Mouse (Mus musculus) lung, adult 2 months (tissue): ENCODE data around the gene Lenep. TPM values are rescaled to one million over a fixed set of nuclear protein-coding genes. Genes with fewer than 3 reads are reported as not detected.

Experiments used
- DNase-seq: peaks from one replicate; pipeline ENCODE4 v3.0.0; 2022
- H3K4me1 ChIP-seq: fragments of 200-500 bp; 2 replicates; pipeline ENCODE4 v1.6.1; 2011; ENCODE audit warnings: low read length; ENCODE audit not compliant: control insufficient read depth, insufficient read depth
- H3K4me3 ChIP-seq: fragments of 200-500 bp; replicated peaks from 2 replicates; pipeline ENCODE3; 2011; ENCODE audit warnings: low read depth, mild to moderate bottlenecking, control low read depth, low read length; ENCODE audit errors: extremely low read depth
- CTCF ChIP-seq: fragments of 200-500 bp; IDR thresholded peaks from 2 replicates; pipeline ENCODE4 v1.5.1; 2011; ENCODE audit warnings: mild to moderate bottlenecking, low read length, control low read depth; ENCODE audit not compliant: insufficient read depth
- POLR2A ChIP-seq: fragments of 200-500 bp; IDR thresholded peaks from 2 replicates; pipeline ENCODE4 v1.6.1; 2011; ENCODE audit warnings: low read depth, mild to moderate bottlenecking, control low read depth, low read length, borderline replicate concordance; ENCODE audit errors: extremely low read depth
- WGBS: fragments of 180-500 bp; shearing (Covaris S2); methylation state at CpG from one replicate; pipeline ENCODE4 v1.1.7; 2018; 5-methylcytosine and 5-hydroxymethylcytosine counted together
- polyA plus RNA-seq: library from polyadenylated mRNA; depleted of rRNA; stranded (reverse); fragments of >200 nt; gene quantifications from 2 replicates; pipeline ENCODE4 v1.2.3, GENCODE M21; 2012

The Lenep gene
- polyA plus RNA-seq, 1 experiment, result 0.45 TPM

DNA sequence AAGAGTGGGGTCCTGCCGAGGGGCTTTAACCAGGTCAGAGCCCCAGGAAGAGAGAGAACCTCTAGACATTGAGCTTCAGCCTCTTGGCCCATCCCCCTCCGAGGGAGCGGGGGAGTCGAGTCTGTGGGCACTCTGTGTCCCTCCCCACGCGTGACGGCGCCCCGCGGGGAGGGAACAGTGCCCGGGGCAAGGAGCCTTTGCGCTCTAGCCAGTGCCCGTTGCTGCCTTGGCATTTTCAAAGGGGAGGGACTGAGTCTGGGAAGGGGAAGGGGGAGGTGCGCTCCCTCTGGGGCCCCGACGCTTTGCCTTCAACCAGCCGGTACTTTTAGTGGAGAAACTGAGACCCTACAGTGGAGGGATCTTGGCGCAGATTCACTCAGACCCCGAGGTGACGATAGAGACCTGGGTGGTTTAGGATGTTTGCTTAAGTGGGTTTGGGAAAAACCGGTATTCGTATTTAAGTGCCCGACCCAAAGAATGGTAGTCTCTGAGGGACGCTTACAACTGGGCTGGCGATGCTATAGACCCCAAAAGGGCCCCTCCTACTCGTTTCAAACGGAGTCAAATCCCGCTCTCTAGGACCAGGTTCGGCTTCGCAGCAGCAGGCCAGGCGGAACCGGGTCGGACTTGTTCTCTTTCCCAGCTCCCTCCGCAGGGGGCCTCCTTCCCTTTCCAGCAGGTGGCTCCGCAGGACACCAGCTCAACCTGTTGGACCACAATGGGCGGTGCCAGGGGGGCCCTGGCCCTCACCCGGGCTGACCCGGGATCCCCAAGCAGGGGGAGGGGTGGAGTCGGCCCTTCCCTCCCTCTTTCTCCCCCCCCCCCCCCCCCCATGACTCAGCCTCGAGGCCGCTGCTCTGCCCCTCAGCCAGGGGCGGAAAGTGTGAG lies 8.3 kb downstream of the Lenep start, which contains the start of gene Zbtb7b:
Gene Zbtb7b (minus strand): TSS at position 771 of the 888 bp plus-strand sequence.
- peak; percentile 87 for DNase-seq
- WGBS, result under 1% methylated on average over 42 of the region's 42 CpGs
- Histone ChIP-seq H3K4me3 (peak within 1 kb of the TSS; percentile 82), H3K4me1 (peaks cover 23% of the 10 kb centered on the region)
- TF ChIP-seq POLR2A, result peak; percentile 50; the same call in 1 of the 2 replicates
- no peak for TF ChIP-seq CTCF

DNA sequence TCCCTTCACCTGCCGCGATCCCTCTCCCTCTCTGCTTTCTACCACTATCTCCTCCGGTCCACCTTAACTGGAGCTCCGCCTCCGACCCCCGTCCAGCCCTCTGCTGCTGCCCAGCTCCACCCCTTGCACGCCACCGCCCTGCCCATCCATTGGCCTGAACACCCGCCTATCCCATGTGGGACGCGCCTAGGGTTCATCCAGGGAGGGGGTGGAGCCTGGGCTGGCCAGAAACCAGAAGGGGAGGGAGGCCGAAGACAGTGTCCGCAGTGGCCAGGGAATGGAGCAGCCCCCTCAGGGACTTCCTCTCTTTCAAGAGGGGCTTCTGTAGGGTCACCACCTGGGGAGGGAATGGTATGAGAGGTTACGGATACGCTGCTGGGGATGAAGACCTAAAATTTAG lies 9.0 kb downstream of the Lenep start:
- TF ChIP-seq CTCF (no peak), POLR2A (peak; percentile 84; the same call in 1 of the 2 replicates)
- WGBS, result under 1% methylated on average over 15 of the region's 15 CpGs
- peak overlapping the region; percentile 82 for H3K4me3 ChIP-seq
- H3K4me1 ChIP-seq, result peaks cover 23% of the 10 kb centered on the region
- peak; percentile 98 for DNase-seq

DNA sequence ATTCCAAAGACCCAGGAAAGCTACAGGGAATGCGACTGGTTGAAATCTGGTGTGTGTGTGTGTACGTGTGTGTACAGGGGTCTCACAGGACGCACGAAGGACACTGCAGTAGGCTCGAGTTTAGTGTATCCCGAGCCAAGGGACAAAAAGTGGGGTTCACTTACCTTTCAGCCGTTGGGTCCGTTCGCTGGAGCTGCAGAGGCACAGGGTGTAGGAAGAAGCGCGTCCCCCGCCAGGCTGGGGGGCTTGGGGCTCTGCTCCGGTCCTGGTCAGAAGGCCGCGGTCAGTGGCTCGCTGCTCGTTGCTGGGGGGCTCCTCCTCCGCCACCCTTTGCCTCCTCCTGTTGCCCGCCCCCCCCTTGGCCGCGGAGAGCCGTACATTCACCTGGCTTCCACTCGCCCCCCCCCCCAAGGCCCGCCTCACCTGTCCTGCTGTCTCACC lies 9.7 kb downstream of the Lenep start:
- Histone ChIP-seq H3K4me1 (peaks cover 29% of the 10 kb centered on the region), H3K4me3 (peak overlapping the region; percentile 85)
- DNase-seq, result peak; percentile 56
- WGBS, result under 1% methylated on average over 23 of the region's 24 CpGs
- TF ChIP-seq POLR2A (no peak), CTCF (no peak)

GRCm38 (mm10) chr3:89391663-89392511 lies 10.7 kb downstream of the Lenep start:
- no peak for TF ChIP-seq CTCF
- DNase-seq, result peak; percentile 66
- Histone ChIP-seq H3K4me1 (peaks cover 29% of the 10 kb centered on the region), H3K4me3 (peak overlapping the region; percentile 85)
- under 1% methylated on average over 55 of the region's 56 CpGs for WGBS

DNA sequence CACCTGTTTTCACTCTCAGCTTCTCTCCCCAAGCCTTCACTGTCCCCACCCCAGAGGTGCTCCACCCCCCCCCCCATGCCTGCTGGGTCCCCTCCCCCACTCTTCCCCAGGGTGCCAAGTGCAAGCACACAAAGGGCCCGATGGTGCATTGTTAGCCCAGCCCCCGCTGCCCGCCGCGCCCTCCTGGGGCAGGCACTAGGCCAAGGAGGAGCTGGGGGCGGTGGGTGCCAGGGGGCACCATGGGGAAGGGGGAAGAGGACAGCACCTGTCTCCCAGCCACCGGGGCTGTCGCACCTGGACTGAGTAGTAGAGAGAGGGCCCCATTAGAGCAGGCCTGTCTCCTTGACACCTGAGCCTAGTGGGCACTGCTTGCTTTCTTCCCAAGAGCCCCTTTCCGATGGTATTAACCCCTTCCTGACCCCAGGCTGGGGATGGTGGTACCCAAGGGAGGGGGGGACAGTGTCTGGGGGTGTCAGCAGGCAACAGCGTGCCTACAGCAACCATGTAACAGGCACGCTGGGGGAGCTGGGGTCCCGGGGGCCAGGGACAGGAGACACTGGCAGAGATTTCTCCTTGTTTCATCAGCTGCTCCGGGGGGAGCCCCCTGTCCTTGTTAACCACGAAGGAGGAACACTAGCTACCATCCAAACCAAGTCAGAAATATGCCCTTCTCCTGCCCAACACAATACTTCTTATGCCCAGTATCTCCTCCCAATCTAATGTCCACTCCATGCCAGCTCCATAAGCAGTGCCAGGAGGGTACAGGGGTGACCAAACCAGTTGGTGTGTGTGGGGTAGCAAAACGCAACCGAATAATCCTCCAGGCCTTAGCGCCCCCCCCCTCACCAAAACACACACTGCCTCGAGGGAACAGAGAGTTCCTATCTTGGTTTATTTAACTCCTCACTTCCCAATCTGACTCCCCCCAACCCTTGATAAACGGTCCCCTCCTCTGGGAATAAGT lies 11.6 kb downstream of the Lenep start:
- Histone ChIP-seq H3K4me1 (peaks cover 26% of the 10 kb centered on the region), H3K4me3 (peak overlapping the region; percentile 85)
- TF ChIP-seq POLR2A (no peak), CTCF (no peak)
- WGBS, result 18% methylated on average over 19 of the region's 19 CpGs
- peak; percentile 36 for DNase-seq

GRCm38 (mm10) chr3:89390111-89390515 lies 12.5 kb downstream of the Lenep start:
- DNase-seq, result peak; percentile 33
- WGBS, result 6% methylated on average over 5 of the region's 5 CpGs
- TF ChIP-seq CTCF, result no peak
- TF ChIP-seq POLR2A, result no peak
- peaks cover 19% of the 10 kb centered on the region for H3K4me1 ChIP-seq
- H3K4me3 ChIP-seq, result no peak overlapping the region

DNA sequence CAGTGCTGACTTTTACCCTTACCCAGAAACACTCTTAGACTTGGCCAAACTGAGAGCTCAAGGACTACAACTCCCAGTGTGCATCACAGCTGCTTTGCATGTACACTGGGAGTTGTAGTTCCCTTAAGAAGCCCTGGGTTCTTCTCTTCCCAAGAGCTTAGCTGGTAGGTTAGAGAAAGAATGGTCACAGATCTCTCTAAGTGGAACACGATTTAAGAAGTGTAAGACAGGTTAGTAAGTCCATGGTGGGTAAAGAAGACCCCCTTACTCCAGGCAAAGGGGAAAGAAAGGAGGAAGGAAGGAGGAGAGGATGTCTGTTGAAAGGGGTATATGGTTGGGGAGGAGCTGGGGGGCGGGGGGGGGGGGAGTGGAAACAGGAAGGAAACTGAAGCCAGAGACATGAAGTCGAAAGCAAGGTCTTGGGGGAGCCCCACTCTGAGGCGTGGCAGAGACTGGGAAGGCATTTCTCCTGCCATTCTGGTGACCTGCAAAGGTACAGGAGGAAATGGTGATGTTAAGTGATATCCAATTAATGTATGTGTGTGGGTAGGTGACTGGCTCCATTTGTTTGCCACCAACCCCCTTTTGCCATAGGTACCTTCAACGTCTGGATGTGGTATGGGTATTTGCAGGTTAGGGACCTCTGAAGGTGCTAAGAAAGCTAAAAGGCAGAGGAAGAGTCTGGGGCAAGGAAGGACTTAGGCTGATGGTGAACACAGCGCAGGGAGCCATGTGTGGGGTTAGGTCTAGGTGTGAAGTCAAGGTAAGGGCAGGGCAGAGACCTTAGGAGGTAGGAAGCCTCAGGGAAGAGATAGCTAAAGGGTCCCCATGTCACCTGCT lies 13.5 kb downstream of the Lenep start:
- Histone ChIP-seq H3K4me3 (no peak overlapping the region), H3K4me1 (peaks cover 22% of the 10 kb centered on the region)
- 39% methylated on average over 6 of the region's 6 CpGs for WGBS
- DNase-seq, result no peak
- TF ChIP-seq POLR2A, result no peak
- no peak for TF ChIP-seq CTCF
